In the genomic region with DNA sequence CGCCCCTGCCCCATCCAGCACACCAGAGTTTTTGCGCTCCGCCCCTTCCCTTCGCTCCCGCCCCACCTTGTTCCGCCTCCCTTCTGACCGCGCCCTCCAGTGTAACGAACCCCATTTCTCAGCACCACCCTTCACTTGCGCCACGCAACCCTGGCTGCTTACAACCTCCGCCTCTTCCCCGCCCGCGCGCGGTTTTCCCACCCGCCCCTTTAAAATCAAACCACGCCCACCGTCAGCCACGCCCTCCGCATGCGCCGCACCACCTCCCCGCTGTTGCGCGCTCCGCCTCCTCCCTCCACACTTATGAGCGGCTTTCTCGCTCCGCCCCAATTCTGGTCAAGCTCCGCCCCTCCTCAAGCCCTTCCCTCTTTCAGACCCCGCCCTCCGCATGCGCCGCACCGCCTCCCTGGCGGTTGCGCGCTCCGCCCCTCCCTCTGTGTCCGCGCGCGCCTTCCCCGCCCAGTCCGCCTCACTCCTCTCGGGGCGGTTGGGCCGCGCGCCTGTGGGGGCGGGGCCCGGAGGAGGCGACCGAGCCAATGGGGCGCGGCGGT, we compare ENCODE assay signal across 7 mouse cellular contexts. TPM values are rescaled to one million over a fixed set of nuclear protein-coding genes. Genes with fewer than 3 reads are reported as not detected.
DNase-seq lines count a peak whose midpoint lies in the region; ATAC-seq lines count a peak whose summit lies in the region.

A gene (plus strand): TSS at position 476 of the 551 bp plus-strand sequence.

- peak within 1 kb of the TSS; percentile 72 for H3K4me3 ChIP-seq in intestine, embryonic 16.5 days (ENCODE audit: low read length)
- peak within 1 kb of the TSS; percentile 85 for H3K4me3 ChIP-seq in midbrain, embryonic 11.5 days (ENCODE audit: low read depth, low read length)

- ATAC-seq in intestine, embryonic 16.5 days, result peak; percentile 98
- ATAC-seq in midbrain, embryonic 11.5 days (ENCODE audit: low FRiP score), result peak; percentile 94

- peak within 1 kb of the TSS; percentile 67 for H3K4me2 ChIP-seq in intestine, embryonic 16.5 days (ENCODE audit: low read depth, low read length)
- peak within 1 kb of the TSS; percentile 63 for H3K4me2 ChIP-seq in midbrain, embryonic 11.5 days

- H3K9ac ChIP-seq in intestine, embryonic 16.5 days (ENCODE audit: low read depth, low read length), result peak within 1 kb of the TSS; percentile 75
- H3K9ac ChIP-seq in midbrain, embryonic 11.5 days (ENCODE audit: low read length), result peak within 1 kb of the TSS; percentile 83

- WGBS in intestine, embryonic 16.5 days, result 0% methylated on average over 59 of the region's 59 CpGs
- WGBS in midbrain, embryonic 11.5 days, result under 1% methylated on average over 59 of the region's 59 CpGs

- 0 out of 2 replicates have a peak, but pooled peaks cover 2% of the 10 kb centered on the region for H3K4me1 ChIP-seq in intestine, embryonic 16.5 days (ENCODE audit: control insufficient read depth, insufficient read depth, low read length)
- peaks cover 6% of the 10 kb centered on the region for H3K4me1 ChIP-seq in midbrain, embryonic 11.5 days (ENCODE audit: control insufficient read depth, insufficient read depth, low read length)

- intact Hi-C loops in left cerebral cortex, postnatal 36 days (cut with DNase I), result loop anchor here (5.0 kb wide), 1 partner anchor 34 kb away; a partner anchor contains a TSS

- H3K27ac ChIP-seq in intestine, embryonic 16.5 days (ENCODE audit: low read length), result peak within 1 kb of the TSS; percentile 64
- peak within 1 kb of the TSS; percentile 57; the same call in 1 of the 2 replicates for H3K27ac ChIP-seq in midbrain, embryonic 11.5 days (ENCODE audit: low read depth, low read length)

- H3K36me3 ChIP-seq in intestine, embryonic 16.5 days (ENCODE audit: control insufficient read depth, insufficient read depth, low read length), result no peaks in the 10 kb centered on the region
- H3K36me3 ChIP-seq in midbrain, embryonic 11.5 days (ENCODE audit: control insufficient read depth, insufficient read depth, low read length), result no peaks in the 10 kb centered on the region

- H3K9me3 ChIP-seq in intestine, embryonic 16.5 days (ENCODE audit: control insufficient read depth, low read length), result no peaks in the 10 kb centered on the region
- no peaks in the 10 kb centered on the region for H3K9me3 ChIP-seq in midbrain, embryonic 11.5 days (ENCODE audit: control insufficient read depth, low read length)

- no peaks in the 10 kb centered on the region for H3K27me3 ChIP-seq in intestine, embryonic 16.5 days (replicated peaks; ENCODE audit: control insufficient read depth, insufficient read depth, low read length)
- no peaks in the 10 kb centered on the region for H3K27me3 ChIP-seq in midbrain, embryonic 11.5 days (ENCODE audit: control insufficient read depth, insufficient read depth, low read length)

- DNase-seq in adrenal gland, adult 8-10 months, result peak; percentile 98
- peak; percentile 100 for DNase-seq in embryo, embryonic 9.5 days (ENCODE audit: extremely low spot score)
- peak; percentile 98 to 99 for DNase-seq in gastrocnemius, postnatal 4 days (ENCODE audit: low spot score in 2 of 2)
- peak; percentile 95 to 97 for DNase-seq in left cerebral cortex, postnatal 36 days (ENCODE audit: low spot score in 2 of 2)
- DNase-seq in midbrain, embryonic 11.5 days (ENCODE audit: low spot score, missing footprints), result peak; percentile 100
- peak; percentile 100 for DNase-seq in skeletal muscle tissue, adult 2 months (ENCODE audit: low read depth, low spot score)

RNA-seq across cellular contexts. Expression of the gene that starts here (rescaled TPM):
- 10 to 100 TPM; 29.2 to 38.6 (median 34.6) TPM for total RNA-seq in adrenal gland, adult 8-10 months (2022)
- 10 to 100 TPM; 21.3 to 22.0 TPM for total RNA-seq in gastrocnemius, postnatal 4 days (2021)
- polyA plus RNA-seq in intestine, embryonic 16.5 days (2015; fragmentation: Nextera tagmentation; extraction: Ambion mirVana), result 22.1 and 28.8 TPM in 2 replicates
- 10 to 100 TPM; 45.5 to 45.8 TPM for total RNA-seq in left cerebral cortex, postnatal 36 days (2021)
- 36.0 and 36.8 TPM in 2 replicates for polyA plus RNA-seq in midbrain, embryonic 11.5 days (2014; fragmentation: Nextera tagmentation; extraction: Ambion mirVana)

Comparison
In these comparisons a context has a peak if more than half of its experiments do, and no peak if none do; other contexts are left out.
1. Peak in every context shown above with its lines: DNase-seq, ATAC-seq, H3K4me3 ChIP-seq and H3K27ac ChIP-seq.